Mouse (Mus musculus) liver, adult 2 months (tissue): ENCODE data around the gene Rpl12.

Source experiments
- CTCF ChIP-seq: fragments of 200-500 bp; IDR thresholded peaks from 2 replicates; pipeline ENCODE4 v1.5.1; 2011; ENCODE audit warnings: low read depth, low read length, control low read depth
- POLR2A ChIP-seq: fragments of 200-500 bp; IDR thresholded peaks from 2 replicates; pipeline ENCODE4 v1.6.1; 2011; ENCODE audit warnings: low read length, control low read depth; ENCODE audit not compliant: insufficient read depth; ENCODE audit errors: extremely low read depth

DNA sequence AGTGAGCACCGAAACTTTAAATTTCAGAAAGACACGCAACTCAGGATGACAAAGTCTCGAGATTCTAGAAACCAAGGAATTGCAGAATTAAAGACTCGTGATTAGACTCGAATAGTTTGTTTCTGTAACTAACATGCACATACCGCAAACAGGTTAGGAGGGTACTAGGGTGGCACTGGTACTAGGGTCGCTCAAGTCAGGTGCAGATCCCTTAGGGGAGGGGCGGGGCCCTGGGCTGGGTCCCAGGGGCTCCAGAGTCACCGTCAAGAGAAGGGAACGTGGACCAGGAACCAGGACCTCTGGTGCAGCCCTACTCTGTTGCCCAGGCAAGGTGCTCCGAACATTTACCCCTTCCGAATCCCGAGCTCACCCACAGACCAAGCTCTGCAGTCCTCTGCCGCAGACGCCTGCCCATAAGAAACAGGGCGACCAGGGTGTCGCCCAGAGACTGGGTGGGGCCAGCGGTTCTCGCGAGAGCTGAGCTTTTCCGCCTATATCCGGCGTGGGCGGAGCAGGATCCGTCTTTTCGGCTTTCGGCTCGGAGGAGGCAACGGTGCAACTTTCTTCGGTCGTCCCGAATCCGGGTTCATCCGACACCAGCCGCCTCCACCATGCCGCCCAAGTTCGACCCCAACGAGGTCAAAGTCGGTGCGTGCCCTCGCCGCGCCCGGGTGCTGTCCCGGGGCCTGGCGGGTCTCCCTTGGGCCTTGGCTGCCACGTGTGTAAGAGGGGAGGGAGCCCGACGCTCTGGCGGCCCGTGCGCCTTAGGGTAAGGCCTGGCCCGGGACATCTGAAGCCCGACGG is at the start of gene Rpl12, which contains the start of gene Lrsam1:
- TF ChIP-seq CTCF: no peak
- TF ChIP-seq POLR2A: peak; percentile 59; the same call in 1 of the 2 replicates
